Mouse (Mus musculus) MEL (cell line): ENCODE results near the gene Ddhd1. TPM values are rescaled to one million over a fixed set of nuclear protein-coding genes. Genes with fewer than 3 reads are reported as not detected.

Experiments
- DNase-seq: peaks from one replicate; pipeline ENCODE4 v3.0.0; 2011; ENCODE audit warnings: low read depth, low spot score
- H3K27ac ChIP-seq: 2 replicates; pipeline ENCODE4 v1.5.1; 2012; ENCODE audit warnings: low read depth, mild to moderate bottlenecking, control low read depth, low read length, moderate library complexity; ENCODE audit not compliant: control insufficient read depth
- H3K27me3 ChIP-seq, 2 experiments: fragments of 150-350 bp in 1 of 2; sonication (generic) in 1 of 2; 2 replicates each; pipeline ENCODE4 v1.6.1; 2012; ENCODE audit warnings: low read length in 2 of 2, mild to moderate bottlenecking in 2 of 2, improper control_type of control experiment in 1 of 2, moderate library complexity in 1 of 2; ENCODE audit not compliant: insufficient read depth in 2 of 2, control insufficient read depth in 1 of 2
- H3K36me3 ChIP-seq, 2 experiments: 2 replicates each; pipeline ENCODE4 v1.6.1; 2012 to 2014; ENCODE audit warnings: low read length in 2 of 2, improper control_type of control experiment in 1 of 2, inconsistent platforms in 1 of 2, mild to moderate bottlenecking in 1 of 2; ENCODE audit not compliant: insufficient read depth in 2 of 2, control insufficient read depth in 1 of 2
- H3K4me1 ChIP-seq, 2 experiments: fragments of 150-350 bp in 1 of 2; sonication (generic) in 1 of 2; 2 replicates each; pipeline ENCODE4 v1.6.1; 2012; ENCODE audit warnings: low read length in 2 of 2, improper control_type of control experiment in 1 of 2, mild to moderate bottlenecking in 1 of 2; ENCODE audit not compliant: insufficient read depth in 2 of 2, control insufficient read depth in 1 of 2
- H3K4me3 ChIP-seq, 2 experiments: fragments of 150-350 bp in 1 of 2; sonication (generic) in 1 of 2; 2 replicates each; pipeline ENCODE4 v1.5.1; 2012; ENCODE audit warnings: low read depth in 2 of 2, low read length in 2 of 2, mild to moderate bottlenecking in 2 of 2, moderate library complexity in 2 of 2, control low read depth in 1 of 2, improper control_type of control experiment in 1 of 2; ENCODE audit not compliant: control insufficient read depth in 1 of 2, insufficient read depth in 1 of 2
- H3K79me2 ChIP-seq: 2 replicates; pipeline ENCODE4 v1.6.1; 2012; ENCODE audit warnings: mild to moderate bottlenecking, low read length, moderate library complexity; ENCODE audit not compliant: control insufficient read depth, poor library complexity, insufficient read depth
- H3K9ac ChIP-seq: 2 replicates; pipeline ENCODE4 v1.6.1; 2012; ENCODE audit warnings: low read depth, mild to moderate bottlenecking, control low read depth, low read length, moderate library complexity; ENCODE audit not compliant: control insufficient read depth, poor library complexity, severe bottlenecking
- H3K9me3 ChIP-seq: fragments of 150-350 bp; sonication (generic); replicated peaks from 2 replicates; pipeline ENCODE4 v1.6.1; 2012; ENCODE audit warnings: mild to moderate bottlenecking, low read length, improper control_type of control experiment, moderate library complexity; ENCODE audit not compliant: insufficient read depth
- BHLHE40 ChIP-seq: IDR thresholded peaks from 2 replicates; pipeline ENCODE4 v1.6.1; 2012; ENCODE audit warnings: low read depth, mild to moderate bottlenecking, inconsistent platforms, low read length, improper control_type of control experiment, borderline replicate concordance
- CHD2 ChIP-seq: IDR thresholded peaks from 2 replicates; pipeline ENCODE4 v1.6.1; 2011; ENCODE audit warnings: low read length, improper control_type of control experiment
- CTCF ChIP-seq, 3 experiments: IDR thresholded peaks in 2 of 3; conservative IDR thresholded peaks in 1 of 3; 2 replicates each; pipeline ENCODE4 v1.5.1; 2011 to 2012; ENCODE audit warnings: low read length in 3 of 3, low read depth in 2 of 3, mild to moderate bottlenecking in 2 of 3, improper control_type of control experiment in 1 of 3, inconsistent platforms in 1 of 3, mixed read lengths in 1 of 3, moderate library complexity in 1 of 3; ENCODE audit not compliant: control insufficient read depth in 1 of 3, insufficient read depth in 1 of 3, poor library complexity in 1 of 3, severe bottlenecking in 1 of 3
- EP300 ChIP-seq, 2 experiments: IDR thresholded peaks; 2 replicates each; pipeline ENCODE4 v1.6.1; 2011; ENCODE audit warnings: improper control_type of control experiment in 2 of 2, low read length in 2 of 2, low read depth in 1 of 2, mild to moderate bottlenecking in 1 of 2
- JUND ChIP-seq: IDR thresholded peaks from 2 replicates; pipeline ENCODE4 v1.6.1; 2011; ENCODE audit warnings: low read depth, mild to moderate bottlenecking, improper control_type of control experiment, low read length
- KAT2A ChIP-seq: conservative IDR thresholded peaks from 2 replicates; pipeline ENCODE4 v1.6.1; 2012; ENCODE audit warnings: low read depth, low read length, improper control_type of control experiment, inconsistent platforms
- MAX ChIP-seq: IDR thresholded peaks from 2 replicates; pipeline ENCODE4 v1.6.1; 2011; ENCODE audit warnings: low read length, improper control_type of control experiment
- MAZ ChIP-seq: IDR thresholded peaks from 2 replicates; pipeline ENCODE4 v1.6.1; 2012; ENCODE audit warnings: low read depth, mild to moderate bottlenecking, inconsistent platforms, low read length, improper control_type of control experiment
- MEF2A ChIP-seq: IDR thresholded peaks from 2 replicates; pipeline ENCODE4 v1.6.1; 2014; ENCODE audit warnings: low read depth, mild to moderate bottlenecking, inconsistent platforms, low read length, improper control_type of control experiment; ENCODE audit not compliant: poor library complexity, insufficient replicate concordance, severe bottlenecking; ENCODE audit errors: extremely low read depth
- MYB ChIP-seq: IDR thresholded peaks from 2 replicates; pipeline ENCODE4 v1.6.1; 2011; ENCODE audit warnings: mild to moderate bottlenecking, low read depth, low read length, improper control_type of control experiment
- NELFE ChIP-seq: IDR thresholded peaks from 2 replicates; pipeline ENCODE4 v1.6.1; 2011; ENCODE audit warnings: low read depth, low read length, improper control_type of control experiment
- NRF1 ChIP-seq: IDR thresholded peaks from 2 replicates; pipeline ENCODE4 v1.6.1; 2014; ENCODE audit warnings: low read depth, mild to moderate bottlenecking, inconsistent platforms, low read length, improper control_type of control experiment, moderate library complexity; ENCODE audit not compliant: poor library complexity, insufficient read depth, severe bottlenecking
- POLR2A ChIP-seq, 2 experiments: IDR thresholded peaks; 2 replicates each; pipeline ENCODE4 v1.6.1; 2011 to 2012; ENCODE audit warnings: low read length in 2 of 2, mild to moderate bottlenecking in 2 of 2, control low read depth in 1 of 2, improper control_type of control experiment in 1 of 2, low read depth in 1 of 2, moderate library complexity in 1 of 2; ENCODE audit not compliant: control insufficient read depth in 1 of 2, insufficient read depth in 1 of 2, poor library complexity in 1 of 2
- POLR2AphosphoS2 ChIP-seq: IDR thresholded peaks from 2 replicates; pipeline ENCODE4 v1.6.1; 2011; ENCODE audit warnings: low read length, improper control_type of control experiment
- RCOR1 ChIP-seq: IDR thresholded peaks from 2 replicates; pipeline ENCODE4 v1.6.1; 2012; ENCODE audit warnings: low read depth, mild to moderate bottlenecking, inconsistent platforms, low read length, improper control_type of control experiment
- SMC3 ChIP-seq: IDR thresholded peaks from 2 replicates; pipeline ENCODE4 v1.6.1; 2011; ENCODE audit warnings: low read depth, low read length, improper control_type of control experiment
- TBP ChIP-seq: IDR thresholded peaks from 2 replicates; pipeline ENCODE4 v1.8.0; 2011; ENCODE audit warnings: low read depth, low read length, improper control_type of control experiment
- TCF12 ChIP-seq: IDR thresholded peaks from 2 replicates; pipeline ENCODE4 v1.6.1; 2014; ENCODE audit warnings: low read depth, mild to moderate bottlenecking, inconsistent platforms, low read length, improper control_type of control experiment, moderate library complexity
- ZC3H11A ChIP-seq: IDR thresholded peaks from 2 replicates; pipeline ENCODE4 v1.6.1; 2012; ENCODE audit warnings: low read depth, mild to moderate bottlenecking, inconsistent platforms, low read length, improper control_type of control experiment
- polyA plus RNA-seq, 2 experiments: library from polyadenylated mRNA; stranded (reverse) in 1 of 2; unstranded in 1 of 2; fragments of >175 nt in 1 of 2; fragments of >200 nt in 1 of 2; gene quantifications; 2 replicates each; pipeline versions ENCODE4 v1.2.1 to v1.2.4; 2012; ENCODE audit warnings: low replicate concordance in 2 of 2, low read depth in 1 of 2; ENCODE audit not compliant: insufficient read length in 2 of 2, insufficient read depth in 1 of 2, missing spikeins in 1 of 2
- total RNA-seq: library from RNA; depleted of rRNA; stranded (reverse); fragments of 300-350 nt; gene quantifications from 2 replicates; pipeline ENCODE4 v1.2.3, GENCODE M21; 2012

Gene Ddhd1
- total and polyA plus RNA-seq, 3 experiments = 9.0 to 14.3 TPM; not detected in 1

GRCm38 (mm10) chr14:45635496-45635895, 22.4 kb downstream of the Ddhd1 start:
- peaks cover 0 to 3% of the 10 kb centered on the region in 2 experiments; a peak in 2 of 4 replicates for H3K4me1 ChIP-seq
- H3K27me3 ChIP-seq = no peaks in the 10 kb centered on the region
- H3K79me2 ChIP-seq = 0 out of 2 replicates have a peak, but pooled peaks cover 2% of the 10 kb centered on the region
- DNase-seq = no peak
- H3K4me3 ChIP-seq = no peak overlapping the region
- no peaks in the 10 kb centered on the region for H3K36me3 ChIP-seq
- TF ChIP-seq SMC3 = no peak
- TF ChIP-seq NELFE = no peak
- no peak for TF ChIP-seq KAT2A
- no peak overlapping the region for H3K9ac ChIP-seq
- no peaks in the 10 kb centered on the region for H3K9me3 ChIP-seq
- no peak overlapping the region for H3K27ac ChIP-seq

- peaks cover 0 to under 1% of the 10 kb centered on the region in 2 experiments for H3K36me3 ChIP-seq
- no peak for TF ChIP-seq ZC3H11A
- TF ChIP-seq JUND = no peak
- DNase-seq = no peak
- H3K79me2 ChIP-seq = 0 out of 2 replicates have a peak, but pooled peaks cover 2% of the 10 kb centered on the region
- no peaks in the 10 kb centered on the region for H3K27me3 ChIP-seq
- no peak overlapping the region for H3K27ac ChIP-seq
- H3K4me3 ChIP-seq = no peak overlapping the region
- peaks cover 0 to 3% of the 10 kb centered on the region in 2 experiments; a peak in 2 of 4 replicates for H3K4me1 ChIP-seq
- H3K9me3 ChIP-seq = no peaks in the 10 kb centered on the region
- no peak overlapping the region for H3K9ac ChIP-seq
Observed at GRCm38 (mm10) chr14:45632756-45633537, 25.0 kb downstream of the Ddhd1 start.

GRCm38 (mm10) chr14:45630544-45630943, 27.4 kb downstream of the Ddhd1 start:
- peak; percentile 33 for DNase-seq
- no peak overlapping the region for H3K27ac ChIP-seq
- H3K9ac ChIP-seq = no peak overlapping the region
- peaks cover 0 to 3% of the 10 kb centered on the region in 2 experiments; a peak in 2 of 4 replicates for H3K4me1 ChIP-seq
- peaks cover 0 to 1% of the 10 kb centered on the region in 2 experiments for H3K36me3 ChIP-seq
- no peaks in the 10 kb centered on the region for H3K27me3 ChIP-seq
- 0 out of 2 replicates have a peak, but pooled peaks cover 2% of the 10 kb centered on the region for H3K79me2 ChIP-seq
- no peak overlapping the region for H3K4me3 ChIP-seq
- H3K9me3 ChIP-seq = no peaks in the 10 kb centered on the region
- TF ChIP-seq EP300 (IDR thresholded peaks at IDR 0.05; ENCODE audit: low read depth in 1 of 2, low read length in 2 of 2) (peak in 1 of 2 experiments; percentile 51; a peak in 1 of 4 replicates), RCOR1 (no peak)

GRCm38 (mm10) chr14:45629938-45630337, 28.0 kb downstream of the Ddhd1 start:
- H3K9me3 ChIP-seq = no peaks in the 10 kb centered on the region
- DNase-seq = no peak
- H3K4me3 ChIP-seq = no peak overlapping the region
- H3K79me2 ChIP-seq = 0 out of 2 replicates have a peak, but pooled peaks cover 2% of the 10 kb centered on the region
- no peak overlapping the region for H3K9ac ChIP-seq
- H3K27ac ChIP-seq = no peak overlapping the region
- no peaks in the 10 kb centered on the region for H3K27me3 ChIP-seq
- H3K36me3 ChIP-seq = peaks cover 0 to 1% of the 10 kb centered on the region in 2 experiments
- H3K4me1 ChIP-seq = peaks cover 0 to 3% of the 10 kb centered on the region in 2 experiments; a peak in 2 of 4 replicates
- TF ChIP-seq MAZ (no peak), BHLHE40 (no peak), TBP (no peak), CHD2 (no peak), NRF1 (no peak), CTCF (IDR thresholded peaks at IDR 0.05 in 2 of 3, conservative IDR thresholded peaks at IDR 0.05 in 1 of 3; ENCODE audit: control insufficient read depth in 1 of 3, insufficient read depth in 1 of 3, low read depth in 2 of 3, low read length in 3 of 3, poor library complexity in 1 of 3, severe bottlenecking in 1 of 3) (no peak), TCF12 (no peak), RCOR1 (no peak), MAX (no peak), POLR2A (IDR thresholded peaks at IDR 0.05; ENCODE audit: control insufficient read depth in 1 of 2, insufficient read depth in 1 of 2, low read depth in 1 of 2, low read length in 2 of 2, poor library complexity in 1 of 2) (no peak), POLR2AphosphoS2 (no peak), MYB (no peak), EP300 (IDR thresholded peaks at IDR 0.05; ENCODE audit: low read depth in 1 of 2, low read length in 2 of 2) (no peak), NELFE (no peak), MEF2A (no peak)
